Mouse (Mus musculus): ENCODE measurements around the gene Coq7. TPM values are rescaled to one million over a fixed set of nuclear protein-coding genes. Genes with fewer than 3 reads are reported as not detected.

Gene Coq7
- polyA plus RNA-seq, 1 experiment from 2014 or later: 98.7 TPM

DNA sequence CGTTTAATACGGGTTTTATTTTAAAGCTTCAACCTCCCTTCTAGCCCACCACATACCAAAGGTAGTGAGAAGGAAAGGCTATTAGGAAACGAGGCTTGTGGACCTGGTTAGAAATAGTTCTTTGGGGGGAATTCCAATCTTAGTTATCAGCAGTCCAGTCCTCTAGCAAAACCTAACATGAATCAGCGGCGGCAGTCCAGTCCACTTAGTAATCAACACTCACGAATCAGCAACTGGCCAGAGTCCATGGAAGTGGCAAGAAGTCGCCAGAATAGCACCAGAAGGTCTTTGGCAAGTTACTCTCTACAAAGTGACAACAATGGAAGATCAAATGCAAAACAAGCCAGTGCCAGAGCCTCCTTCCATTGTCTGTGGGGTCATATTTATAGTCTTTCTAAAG lies 24.6 kb downstream of the Coq7 start:
- H3K9ac ChIP-seq (ENCODE audit: low read depth, low read length): no peak overlapping the region
- DNase-seq (ENCODE audit: low spot score) (no peak), ATAC-seq (ENCODE audit: low read depth) (no peak)
- no peaks in the 10 kb centered on the region for H3K27me3 ChIP-seq (replicated peaks; ENCODE audit: control insufficient read depth, insufficient read depth, low read length)
- WGBS: 77% methylated on average over 7 of the region's 7 CpGs
- H3K4me3 ChIP-seq (ENCODE audit: low read depth, low read length): no peak overlapping the region
- no peaks in the 10 kb centered on the region for H3K9me3 ChIP-seq (ENCODE audit: control insufficient read depth, low read length)
- H3K4me1 ChIP-seq (ENCODE audit: control insufficient read depth, insufficient read depth, low read length): no peaks in the 10 kb centered on the region
- no peaks in the 10 kb centered on the region for H3K36me3 ChIP-seq (ENCODE audit: control insufficient read depth, insufficient read depth, low read length)
- no peak overlapping the region for H3K27ac ChIP-seq (replicated peaks; ENCODE audit: low read depth, low read length)
- H3K4me2 ChIP-seq (ENCODE audit: low read depth, low read length): no peak overlapping the region

DNA sequence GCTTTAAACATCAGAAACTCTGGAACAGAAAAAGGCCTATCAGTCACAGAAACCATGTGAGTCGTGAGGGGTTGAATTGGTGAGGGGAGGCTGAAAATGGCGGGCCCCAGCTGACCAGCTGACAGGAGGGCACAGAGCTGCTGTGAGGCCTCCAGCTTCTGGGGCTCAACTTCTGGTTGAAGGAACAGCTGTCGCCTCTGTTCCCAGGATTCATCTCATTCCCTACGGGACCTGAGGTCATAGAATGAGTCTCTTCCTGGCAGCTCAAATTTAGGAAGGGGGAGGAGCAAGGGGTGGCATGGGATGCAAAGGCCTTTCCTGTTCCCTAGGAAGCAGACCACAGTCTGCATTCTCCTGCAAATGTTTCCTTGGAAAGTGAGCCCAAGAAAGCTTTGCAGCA lies 29.3 kb downstream of the Coq7 start:
- 41% methylated on average over 4 of the region's 4 CpGs for WGBS
- H3K4me2 ChIP-seq (ENCODE audit: low read depth, low read length): no peak overlapping the region
- DNase-seq (ENCODE audit: low spot score) (peak; percentile 61), ATAC-seq (ENCODE audit: low read depth) (peak; percentile 57; the same call in 1 of the 2 replicates)
- H3K9ac ChIP-seq (ENCODE audit: low read depth, low read length): no peak overlapping the region
- H3K9me3 ChIP-seq (ENCODE audit: control insufficient read depth, low read length): no peaks in the 10 kb centered on the region
- no peaks in the 10 kb centered on the region for H3K4me1 ChIP-seq (ENCODE audit: control insufficient read depth, insufficient read depth, low read length)
- no peak overlapping the region for H3K4me3 ChIP-seq (ENCODE audit: low read depth, low read length)
- no peaks in the 10 kb centered on the region for H3K36me3 ChIP-seq (ENCODE audit: control insufficient read depth, insufficient read depth, low read length)
- no peaks in the 10 kb centered on the region for H3K27me3 ChIP-seq (replicated peaks; ENCODE audit: control insufficient read depth, insufficient read depth, low read length)
- H3K27ac ChIP-seq (replicated peaks; ENCODE audit: low read depth, low read length): no peak overlapping the region

DNA sequence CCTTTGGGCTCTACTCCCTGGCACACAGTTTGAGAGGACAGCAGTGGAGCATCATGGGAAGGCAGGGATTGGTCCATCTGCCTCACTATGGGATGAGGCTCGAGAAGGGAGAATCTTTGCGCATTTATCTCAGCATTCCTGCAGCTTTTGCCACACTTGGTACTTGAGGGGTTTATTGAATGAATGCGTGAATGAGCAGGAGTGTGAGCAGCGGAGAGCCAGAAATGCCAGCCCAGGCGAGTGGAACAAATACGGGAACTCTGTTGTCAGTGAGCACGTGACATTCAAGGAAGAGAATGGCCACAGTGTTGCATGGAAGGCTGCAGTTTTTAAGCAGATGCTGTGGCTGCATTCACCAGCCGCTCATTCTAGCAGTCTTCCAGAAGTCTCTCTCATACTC lies 30.8 kb downstream of the Coq7 start:
- Histone ChIP-seq H3K4me3 (ENCODE audit: low read depth, low read length) (no peak overlapping the region), H3K27ac (replicated peaks; ENCODE audit: low read depth, low read length) (no peak overlapping the region), H3K36me3 (ENCODE audit: control insufficient read depth, insufficient read depth, low read length) (no peaks in the 10 kb centered on the region), H3K9ac (ENCODE audit: low read depth, low read length) (no peak overlapping the region), H3K4me1 (ENCODE audit: control insufficient read depth, insufficient read depth, low read length) (no peaks in the 10 kb centered on the region), H3K9me3 (ENCODE audit: control insufficient read depth, low read length) (no peaks in the 10 kb centered on the region), H3K4me2 (ENCODE audit: low read depth, low read length) (no peak overlapping the region), H3K27me3 (replicated peaks; ENCODE audit: control insufficient read depth, insufficient read depth, low read length) (no peaks in the 10 kb centered on the region)
- no peak for DNase-seq (ENCODE audit: low spot score)
- no peak for ATAC-seq (ENCODE audit: low read depth)
- WGBS: 78% methylated on average over 8 of the region's 8 CpGs

DNA sequence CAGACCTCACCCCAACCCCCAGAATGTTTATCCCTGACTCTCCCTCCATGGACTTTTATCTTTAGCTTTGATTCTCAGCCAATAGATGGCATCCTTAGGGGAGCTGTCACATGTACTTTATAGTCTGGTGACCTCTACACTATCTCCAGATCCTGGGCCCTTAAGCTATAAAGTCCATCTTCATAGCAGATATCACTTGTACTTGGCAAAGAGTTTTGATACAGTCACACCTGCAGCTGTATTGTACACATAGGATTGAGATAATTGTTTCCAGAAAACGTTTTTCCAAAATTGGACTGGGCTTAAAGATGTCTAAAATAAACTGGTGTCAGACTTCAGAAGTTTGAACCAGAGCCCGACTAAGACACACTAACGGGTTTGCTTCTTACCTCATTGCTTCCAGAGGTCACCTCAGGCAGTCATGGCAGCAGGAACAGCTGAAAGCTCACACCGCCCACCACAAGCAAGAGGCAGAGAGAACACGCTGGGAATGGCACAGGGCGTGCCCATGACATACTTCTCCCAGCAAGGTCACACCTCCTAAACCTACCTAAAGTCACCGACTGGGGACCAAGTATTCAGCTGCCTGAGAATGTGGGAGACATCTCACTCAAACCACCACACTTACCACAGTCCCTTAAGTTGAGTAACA lies 33.2 kb downstream of the Coq7 start:
- H3K27ac ChIP-seq (replicated peaks; ENCODE audit: low read depth, low read length): no peak overlapping the region
- no peak overlapping the region for H3K4me2 ChIP-seq (ENCODE audit: low read depth, low read length)
- no peak overlapping the region for H3K9ac ChIP-seq (ENCODE audit: low read depth, low read length)
- H3K9me3 ChIP-seq (ENCODE audit: control insufficient read depth, low read length): no peaks in the 10 kb centered on the region
- no peaks in the 10 kb centered on the region for H3K4me1 ChIP-seq (ENCODE audit: control insufficient read depth, insufficient read depth, low read length)
- H3K4me3 ChIP-seq (ENCODE audit: low read depth, low read length): no peak overlapping the region
- DNase-seq (ENCODE audit: low spot score) (no peak), ATAC-seq (ENCODE audit: low read depth) (no peak)
- no peaks in the 10 kb centered on the region for H3K27me3 ChIP-seq (replicated peaks; ENCODE audit: control insufficient read depth, insufficient read depth, low read length)
- WGBS: 46% methylated on average over 7 of the region's 7 CpGs
- no peaks in the 10 kb centered on the region for H3K36me3 ChIP-seq (ENCODE audit: control insufficient read depth, insufficient read depth, low read length)

DNA sequence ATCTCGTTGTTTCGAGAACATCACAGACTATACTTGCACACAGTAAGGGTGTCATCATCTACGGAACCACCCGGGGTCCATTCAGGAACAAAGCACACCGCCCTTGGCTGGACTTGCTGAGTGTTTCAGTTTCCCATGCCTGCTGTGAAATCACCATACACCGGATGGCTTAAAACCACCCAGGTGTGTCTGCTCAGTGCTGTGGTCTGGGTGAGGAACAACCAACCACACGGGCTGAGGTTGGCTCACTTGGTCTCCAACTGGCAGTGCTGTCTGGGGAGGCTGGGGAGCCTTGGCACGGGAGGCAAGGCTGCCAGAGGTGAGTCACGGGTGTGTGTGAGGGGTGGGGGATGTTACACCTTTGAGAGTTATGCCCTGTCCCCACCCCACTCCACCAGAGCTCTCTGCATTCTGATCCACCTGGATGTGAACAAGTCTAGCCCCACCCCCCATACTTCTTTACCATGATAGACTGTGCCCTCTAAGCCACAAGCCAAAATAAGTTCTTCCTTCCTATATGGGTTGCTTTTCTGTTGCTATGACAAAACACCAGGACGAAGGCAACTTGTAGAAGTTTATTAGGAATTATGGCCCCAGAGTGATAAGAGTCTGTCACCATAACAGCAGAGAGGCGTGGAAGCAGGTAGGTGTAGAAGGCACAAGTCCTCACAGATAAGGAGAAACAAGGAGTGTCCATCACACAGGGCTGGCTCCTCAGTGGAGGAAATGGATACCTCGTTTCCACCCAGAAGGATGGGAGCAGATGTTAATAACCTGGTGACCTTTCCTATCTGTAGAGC lies 34.0 kb downstream of the Coq7 start:
- Histone ChIP-seq H3K36me3 (ENCODE audit: control insufficient read depth, insufficient read depth, low read length) (no peaks in the 10 kb centered on the region), H3K4me3 (ENCODE audit: low read depth, low read length) (no peak overlapping the region), H3K4me1 (ENCODE audit: control insufficient read depth, insufficient read depth, low read length) (no peaks in the 10 kb centered on the region), H3K27ac (replicated peaks; ENCODE audit: low read depth, low read length) (no peak overlapping the region), H3K4me2 (ENCODE audit: low read depth, low read length) (no peak overlapping the region), H3K9ac (ENCODE audit: low read depth, low read length) (no peak overlapping the region), H3K27me3 (replicated peaks; ENCODE audit: control insufficient read depth, insufficient read depth, low read length) (no peaks in the 10 kb centered on the region), H3K9me3 (ENCODE audit: control insufficient read depth, low read length) (no peaks in the 10 kb centered on the region)
- WGBS: 77% methylated on average over 12 of the region's 12 CpGs
- ATAC-seq (ENCODE audit: low read depth) (no peak), DNase-seq (ENCODE audit: low spot score) (no peak)

DNA sequence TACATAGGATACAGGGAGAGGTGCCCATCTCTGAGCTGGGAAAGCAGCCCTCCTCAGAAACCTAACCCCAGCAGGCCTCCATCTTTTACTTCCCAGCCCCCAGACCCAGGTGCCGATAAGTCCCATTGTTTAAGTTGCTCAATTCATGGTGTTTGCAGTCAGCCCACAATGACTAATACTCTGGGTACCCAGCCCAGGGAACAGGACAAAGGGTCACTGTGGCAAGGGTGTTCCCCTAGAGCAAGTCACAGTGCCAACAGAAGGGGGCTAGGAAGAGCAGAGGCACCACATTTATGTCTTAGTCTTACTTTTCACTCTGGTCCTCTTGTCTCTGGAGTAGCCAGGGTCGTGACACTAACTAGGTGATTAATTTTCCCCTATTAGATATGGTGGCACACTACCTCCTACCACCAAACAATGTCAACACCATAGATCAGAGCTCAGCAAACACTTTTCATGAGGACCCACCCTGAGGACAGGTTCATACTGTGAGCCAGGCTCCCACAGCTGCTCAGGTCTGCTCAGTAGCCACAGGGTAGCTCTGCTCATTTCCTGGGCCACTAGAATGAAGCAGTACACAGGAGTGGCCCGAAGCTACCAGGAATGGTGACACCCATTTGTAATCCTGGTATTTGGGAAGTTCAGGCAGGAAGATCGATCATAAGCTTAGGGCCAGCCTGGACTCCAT lies 38.1 kb downstream of the Coq7 start:
- DNase-seq (ENCODE audit: low spot score) (no peak), ATAC-seq (ENCODE audit: low read depth) (no peak)
- no peaks in the 10 kb centered on the region for H3K9me3 ChIP-seq (ENCODE audit: control insufficient read depth, low read length)
- no peak overlapping the region for H3K9ac ChIP-seq (ENCODE audit: low read depth, low read length)
- peaks cover 2% of the 10 kb centered on the region for H3K36me3 ChIP-seq (ENCODE audit: control insufficient read depth, insufficient read depth, low read length)
- H3K4me1 ChIP-seq (ENCODE audit: control insufficient read depth, insufficient read depth, low read length): peaks cover 10% of the 10 kb centered on the region
- 72% methylated on average over 4 of the region's 4 CpGs for WGBS
- H3K4me2 ChIP-seq (ENCODE audit: low read depth, low read length): no peak overlapping the region
- H3K27ac ChIP-seq (replicated peaks; ENCODE audit: low read depth, low read length): no peak overlapping the region
- peaks cover 10% of the 10 kb centered on the region; the same call in 1 of the 2 replicates for H3K27me3 ChIP-seq (replicated peaks; ENCODE audit: control insufficient read depth, insufficient read depth, low read length)
- H3K4me3 ChIP-seq (ENCODE audit: low read depth, low read length): no peak overlapping the region

DNA sequence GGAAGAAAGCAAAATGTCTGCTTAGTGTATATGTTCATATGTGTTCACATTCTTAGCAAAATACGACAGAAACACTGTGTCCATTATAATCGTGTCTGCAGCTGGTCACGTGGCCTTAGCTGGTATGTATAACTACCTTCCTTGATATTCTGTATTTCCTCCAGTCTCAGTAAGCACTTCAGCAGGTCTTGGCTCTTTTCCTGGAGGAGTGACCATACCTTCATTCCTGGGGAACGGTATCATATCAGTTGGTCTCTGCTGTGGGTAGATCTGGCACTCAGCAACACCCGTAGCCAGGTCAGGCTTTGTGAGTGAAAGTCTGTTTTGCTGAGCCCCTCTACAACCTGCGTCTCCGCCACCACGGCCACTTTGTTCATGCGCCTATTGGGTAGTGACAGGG lies 39.3 kb downstream of the Coq7 start:
- H3K4me2 ChIP-seq (ENCODE audit: low read depth, low read length): no peak overlapping the region
- ATAC-seq (ENCODE audit: low read depth): no peak
- peaks cover 13% of the 10 kb centered on the region for H3K36me3 ChIP-seq (ENCODE audit: control insufficient read depth, insufficient read depth, low read length)
- no peak overlapping the region for H3K9ac ChIP-seq (ENCODE audit: low read depth, low read length)
- 88% methylated on average over 9 of the region's 9 CpGs for WGBS
- H3K4me3 ChIP-seq (ENCODE audit: low read depth, low read length): no peak overlapping the region
- peaks cover 18% of the 10 kb centered on the region for H3K4me1 ChIP-seq (ENCODE audit: control insufficient read depth, insufficient read depth, low read length)
- peaks cover 16% of the 10 kb centered on the region; the same call in 1 of the 2 replicates for H3K27me3 ChIP-seq (replicated peaks; ENCODE audit: control insufficient read depth, insufficient read depth, low read length)
- no peak overlapping the region for H3K27ac ChIP-seq (replicated peaks; ENCODE audit: low read depth, low read length)
- H3K9me3 ChIP-seq (ENCODE audit: control insufficient read depth, low read length): no peaks in the 10 kb centered on the region
- no peak for DNase-seq (ENCODE audit: low spot score)

DNA sequence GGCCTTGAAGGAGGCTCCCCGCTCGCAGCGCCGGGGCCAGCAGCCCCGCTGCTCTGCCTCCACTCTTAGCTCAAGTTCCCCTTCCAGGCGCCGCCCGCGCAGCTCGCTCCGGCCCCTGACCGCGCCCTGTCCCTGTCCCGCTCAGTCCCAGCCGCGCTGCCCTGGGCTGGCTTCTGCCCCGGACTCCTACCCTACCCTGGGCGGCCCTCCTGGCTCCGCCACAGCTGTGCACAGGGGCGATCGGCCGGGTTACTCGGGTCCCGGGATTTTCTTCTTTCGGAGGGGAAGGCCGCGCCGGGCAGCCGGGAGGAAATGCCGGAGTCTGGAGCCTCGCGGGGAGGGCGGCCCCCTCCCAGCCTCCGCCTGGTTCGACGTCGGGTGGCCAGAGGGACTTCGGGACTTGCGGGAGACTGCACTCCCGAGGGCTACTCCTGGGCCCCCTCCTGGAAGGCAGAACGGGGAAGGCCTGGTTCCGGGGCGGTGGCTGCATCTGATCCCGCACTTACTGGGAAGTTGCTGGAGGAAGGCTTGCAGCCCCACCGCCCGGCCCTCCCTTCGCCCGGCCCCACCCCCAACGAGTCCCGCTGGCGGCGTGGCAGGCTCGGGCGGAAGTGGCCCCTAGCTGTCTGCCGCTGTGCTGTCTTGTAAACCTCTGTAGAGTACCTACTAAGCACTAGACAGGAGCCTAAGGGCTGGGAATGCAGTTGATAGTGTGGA lies 41.6 kb downstream of the Coq7 start, which contains the start of gene Itpripl2:
Gene Itpripl2, minus strand, starts transcription at position 545 of the 717 bp plus-strand sequence.
- Histone ChIP-seq H3K27me3 (replicated peaks; ENCODE audit: control insufficient read depth, insufficient read depth, low read length) (peaks cover 16% of the 10 kb centered on the region; the same call in 1 of the 2 replicates), H3K4me3 (ENCODE audit: low read depth, low read length) (peak within 1 kb of the TSS; percentile 70), H3K27ac (replicated peaks; ENCODE audit: low read depth, low read length) (peak within 1 kb of the TSS; percentile 77), H3K4me1 (ENCODE audit: control insufficient read depth, insufficient read depth, low read length) (peaks cover 32% of the 10 kb centered on the region), H3K9ac (ENCODE audit: low read depth, low read length) (peak within 1 kb of the TSS; percentile 95), H3K4me2 (ENCODE audit: low read depth, low read length) (peak within 1 kb of the TSS; percentile 85), H3K36me3 (ENCODE audit: control insufficient read depth, insufficient read depth, low read length) (peaks cover 18% of the 10 kb centered on the region), H3K9me3 (ENCODE audit: control insufficient read depth, low read length) (no peaks in the 10 kb centered on the region)
- DNase-seq (ENCODE audit: low spot score) (peak; percentile 87), ATAC-seq (ENCODE audit: low read depth) (peak; percentile 86)
- WGBS: under 1% methylated on average over 34 of the region's 55 CpGs
